Mouse (Mus musculus): ENCODE results near the gene Fmo1.

Fmo1 gene

DNA sequence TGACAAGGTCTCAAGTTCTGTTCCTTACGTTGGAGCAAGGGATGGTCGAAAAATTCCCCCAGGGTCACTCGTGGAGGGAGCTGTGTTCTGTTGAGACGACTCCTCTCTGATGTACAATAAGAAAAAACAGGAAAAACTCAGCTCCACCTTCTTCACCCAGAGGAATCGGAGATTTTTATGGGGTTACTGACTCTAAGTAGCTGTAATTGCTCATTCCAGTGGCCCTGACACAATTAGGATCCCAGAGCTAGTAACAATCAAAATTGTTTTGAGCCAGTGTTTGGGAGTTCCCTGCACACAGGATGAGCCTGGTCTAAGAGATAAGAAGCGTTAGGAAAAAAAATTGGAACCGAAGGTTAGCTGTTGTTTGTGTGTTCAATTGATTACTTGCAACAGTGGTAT, at the start of gene Fmo1:
TSS of gene Fmo1 (minus strand) at position 331 of the 402 bp plus-strand sequence.
- in situ Hi-C loops (cut with MboI; ENCODE audit: low pct_unique_long_range_greater_than_20kb in 1 of 2, low sequenced_read_pairs in 2 of 2, unreplicated experiment in 1 of 2) = no loop called here

DNA sequence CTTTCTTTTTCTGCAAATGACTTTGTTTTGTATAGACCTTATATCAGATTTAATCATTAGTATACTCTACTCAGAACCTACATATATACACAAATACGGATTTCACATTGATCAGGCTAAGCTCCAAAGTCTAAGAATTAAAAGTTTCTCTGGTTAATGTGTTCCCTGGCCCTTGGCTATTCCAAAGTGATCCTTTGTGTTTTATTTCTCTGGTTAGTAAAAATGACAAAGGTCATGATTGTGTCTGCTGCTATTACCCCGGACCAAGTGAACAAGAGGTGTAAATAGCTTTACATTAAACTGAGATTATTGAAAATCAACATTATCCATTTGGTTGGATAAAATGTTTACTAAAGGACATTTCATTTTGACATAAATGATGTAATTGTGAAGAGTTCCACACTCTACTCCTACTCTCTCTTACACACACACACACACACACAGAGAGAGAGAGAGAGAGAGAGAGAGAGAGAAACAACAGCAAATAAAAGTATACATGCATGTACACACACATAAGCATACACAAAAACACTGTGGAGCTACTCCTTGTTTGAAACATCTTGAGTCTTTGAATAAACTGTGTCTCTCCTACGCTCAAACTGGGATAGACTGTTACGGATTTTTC, 48.6 kb upstream of the Fmo1 start:
- in situ Hi-C loops (cut with MboI; ENCODE audit: low pct_unique_long_range_greater_than_20kb in 1 of 2, low sequenced_read_pairs in 2 of 2, unreplicated experiment in 1 of 2) = no loop called here

DNA sequence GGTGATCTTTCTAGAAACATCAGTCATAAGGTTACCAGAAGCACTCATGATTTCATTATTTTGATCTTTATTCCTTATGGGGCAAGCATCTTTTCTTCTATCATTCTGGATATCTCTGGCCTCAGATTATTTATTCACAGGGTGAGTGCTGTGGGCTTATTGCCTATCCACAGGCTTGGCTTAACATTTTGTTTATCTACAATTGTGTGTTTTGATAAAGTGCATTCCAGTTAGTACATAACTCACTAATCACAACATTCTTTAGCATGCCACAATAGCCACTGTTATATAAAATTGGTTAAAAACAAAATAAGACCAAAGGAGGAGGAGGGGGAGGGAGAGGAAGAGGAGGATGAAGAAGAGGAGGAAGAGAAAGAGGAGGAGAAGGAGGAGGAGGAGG, 45.7 kb upstream of the Fmo1 start:
- in situ Hi-C loops (cut with MboI; ENCODE audit: low pct_unique_long_range_greater_than_20kb in 1 of 2, low sequenced_read_pairs in 2 of 2, unreplicated experiment in 1 of 2) = no loop called here

DNA sequence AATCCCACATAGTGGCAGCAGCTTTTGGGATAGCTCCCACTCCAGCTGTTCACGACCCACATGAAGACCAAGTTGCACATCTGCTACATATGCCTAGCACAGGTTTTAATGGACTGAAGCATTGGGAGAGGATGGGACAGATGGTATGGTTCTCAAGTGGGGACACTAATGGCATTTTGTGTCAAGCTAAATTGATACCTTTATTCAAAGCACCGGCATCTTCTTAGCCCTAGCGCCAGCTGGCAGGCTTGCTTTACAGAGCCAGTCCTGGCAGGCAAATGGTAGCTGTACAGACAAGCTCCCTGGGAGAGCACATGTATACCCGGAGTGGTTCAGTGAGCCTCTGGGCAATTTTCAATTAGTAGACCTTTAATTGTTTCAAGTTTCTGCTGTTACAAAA, 35.5 kb upstream of the Fmo1 start:
- in situ Hi-C loops (cut with MboI; ENCODE audit: low pct_unique_long_range_greater_than_20kb in 1 of 2, low sequenced_read_pairs in 2 of 2, unreplicated experiment in 1 of 2) = no loop called here

DNA sequence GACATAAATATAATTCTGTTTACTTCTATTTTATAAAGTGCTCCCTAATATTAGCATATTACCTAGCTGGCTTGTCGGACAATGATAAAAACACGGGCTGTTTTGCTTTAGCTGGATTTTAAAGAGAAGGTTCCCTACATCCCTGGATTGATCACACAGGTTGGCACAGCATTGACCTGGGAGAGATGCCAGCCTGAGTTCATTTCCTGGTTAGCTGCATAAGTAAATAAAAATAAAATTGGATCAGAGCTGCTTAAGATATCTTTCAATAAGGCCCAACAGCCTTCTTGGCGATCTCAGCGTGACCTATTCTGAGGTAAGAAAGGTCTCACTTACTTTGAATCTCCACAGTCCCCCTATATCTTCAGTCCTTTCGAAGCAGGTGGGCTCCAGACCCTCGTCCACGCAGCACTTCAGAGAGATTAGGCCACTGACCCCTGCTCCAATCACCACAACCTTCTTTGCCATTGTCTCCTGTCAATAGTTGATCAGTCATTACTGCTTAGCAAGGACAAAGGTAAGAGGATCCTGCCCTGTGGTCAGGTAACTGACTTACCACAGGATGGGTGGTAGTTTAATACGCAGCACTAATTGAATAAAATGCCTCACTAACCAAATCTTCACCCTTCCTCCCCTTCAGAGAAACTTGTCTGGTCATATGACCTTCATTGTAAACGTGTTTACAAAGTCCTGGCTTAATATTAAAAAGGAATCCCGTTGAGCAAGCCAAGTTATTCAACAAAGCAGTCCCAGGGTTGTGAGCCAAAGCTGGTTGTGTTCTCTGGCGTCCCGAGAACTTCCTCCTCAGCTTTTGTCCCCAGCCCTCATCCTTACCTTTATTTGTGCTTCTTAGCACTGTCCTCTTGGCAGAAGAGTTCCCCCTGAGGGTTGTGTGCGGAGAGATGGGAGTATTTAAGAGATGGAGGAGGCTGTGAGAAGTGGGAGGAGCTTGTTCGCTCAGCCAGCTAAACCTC, 31.7 kb upstream of the Fmo1 start, which contains the start of gene Fmo2:
TSS of gene Fmo2 (minus strand) at position 889 of the 974 bp plus-strand sequence.
- in situ Hi-C loops (cut with MboI; ENCODE audit: low pct_unique_long_range_greater_than_20kb in 1 of 2, low sequenced_read_pairs in 2 of 2, unreplicated experiment in 1 of 2) = loop anchor here (5.0 to 25.0 kb wide), 2 partner anchors 159 to 164 kb away; no protein-coding TSS in a partner anchor

DNA sequence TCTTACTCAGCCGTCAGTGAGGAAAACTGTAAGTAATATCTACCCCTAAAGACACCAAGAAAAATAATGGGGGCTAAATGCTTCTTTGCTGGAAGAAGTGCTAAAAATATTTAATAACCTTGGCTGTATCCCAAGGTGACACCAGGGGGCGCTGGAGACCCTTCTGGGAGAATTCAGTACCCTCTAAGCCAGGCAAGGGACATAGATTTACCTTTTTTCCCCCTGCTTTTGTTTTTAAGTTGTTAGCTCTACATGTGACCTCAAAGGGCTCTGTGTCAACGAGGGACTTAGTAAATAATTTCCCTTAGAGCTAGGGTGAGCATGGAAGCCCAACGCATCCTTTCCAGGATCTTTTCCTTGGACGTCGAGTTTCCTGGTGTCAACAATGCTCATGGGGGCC, 29.5 kb upstream of the Fmo1 start:
- in situ Hi-C loops (cut with MboI; ENCODE audit: low pct_unique_long_range_greater_than_20kb in 1 of 2, low sequenced_read_pairs in 2 of 2, unreplicated experiment in 1 of 2) = loop anchor here (5.0 to 25.0 kb wide), 2 partner anchors 161 to 166 kb away; no protein-coding TSS in a partner anchor

DNA sequence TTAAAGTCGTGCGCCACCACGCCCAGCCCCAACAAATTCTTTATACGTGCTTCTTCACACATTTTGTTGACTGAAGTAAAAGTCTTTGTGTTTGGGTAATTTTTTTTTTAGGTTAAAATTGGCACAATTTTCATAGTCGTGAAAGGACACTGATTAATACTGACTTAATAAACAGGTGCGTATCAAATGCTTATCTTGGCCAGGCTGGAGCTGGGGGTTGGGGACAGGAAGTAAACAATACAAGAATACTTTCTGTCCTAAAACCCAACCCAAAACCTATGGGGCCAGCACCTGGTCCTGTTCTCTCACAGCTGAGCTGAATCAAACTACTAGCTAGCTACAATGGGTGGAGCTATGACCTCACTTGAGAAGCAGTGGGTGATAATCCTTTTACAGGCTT, 26.6 kb upstream of the Fmo1 start:
- in situ Hi-C loops (cut with MboI; ENCODE audit: low pct_unique_long_range_greater_than_20kb in 1 of 2, low sequenced_read_pairs in 2 of 2, unreplicated experiment in 1 of 2) = loop anchor here in 1 of 2 experiments (25.0 kb wide), 1 partner anchor 169 kb away; no protein-coding TSS in a partner anchor

DNA sequence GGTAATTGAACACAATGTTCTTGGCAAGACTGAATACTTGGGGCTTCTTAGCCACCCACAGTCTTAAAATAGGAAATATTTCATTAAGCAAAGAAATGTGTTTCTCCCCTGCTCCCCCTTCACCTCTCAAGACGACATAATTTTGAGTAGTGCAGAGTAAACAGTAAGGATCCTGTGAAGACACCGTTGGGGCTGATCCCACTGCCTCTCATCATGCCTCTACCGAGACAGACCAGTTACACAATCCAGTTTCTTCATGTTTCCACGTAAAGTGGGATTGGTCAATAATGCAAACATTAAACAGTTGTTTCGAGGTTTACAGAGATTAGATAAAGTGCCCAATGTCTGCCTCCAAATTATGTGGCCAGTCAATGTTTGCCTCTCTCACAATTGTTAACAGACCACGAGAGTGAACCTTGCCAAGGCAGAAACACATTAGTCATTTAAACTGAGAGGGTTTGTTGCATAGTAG, 25.6 kb upstream of the Fmo1 start:
- in situ Hi-C loops (cut with MboI; ENCODE audit: low pct_unique_long_range_greater_than_20kb in 1 of 2, low sequenced_read_pairs in 2 of 2, unreplicated experiment in 1 of 2) = loop anchor here in 1 of 2 experiments (25.0 kb wide), 1 partner anchor 170 kb away; no protein-coding TSS in a partner anchor

DNA sequence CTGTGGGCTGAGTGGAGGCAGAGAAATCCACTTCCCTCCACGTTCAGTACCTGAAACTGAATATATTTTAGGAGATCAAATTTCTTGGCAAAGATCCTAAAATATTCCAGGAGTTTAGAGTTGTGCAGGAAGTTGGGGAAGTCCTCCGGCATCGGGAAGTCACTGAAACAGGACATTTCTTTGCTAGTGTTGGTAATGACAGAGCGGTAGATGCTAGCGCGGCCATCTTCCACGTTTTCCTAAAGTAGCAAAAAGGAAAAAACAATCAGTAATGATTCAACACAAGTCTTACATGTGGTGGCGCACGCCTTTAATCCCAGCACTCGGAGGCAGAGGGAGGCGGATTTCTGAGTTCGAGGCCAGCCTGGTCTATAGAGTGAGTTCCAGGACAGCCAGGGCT, 22.2 kb upstream of the Fmo1 start:
- in situ Hi-C loops (cut with MboI; ENCODE audit: low pct_unique_long_range_greater_than_20kb in 1 of 2, low sequenced_read_pairs in 2 of 2, unreplicated experiment in 1 of 2) = loop anchor here in 1 of 2 experiments (25.0 kb wide), 1 partner anchor 174 kb away; no protein-coding TSS in a partner anchor

DNA sequence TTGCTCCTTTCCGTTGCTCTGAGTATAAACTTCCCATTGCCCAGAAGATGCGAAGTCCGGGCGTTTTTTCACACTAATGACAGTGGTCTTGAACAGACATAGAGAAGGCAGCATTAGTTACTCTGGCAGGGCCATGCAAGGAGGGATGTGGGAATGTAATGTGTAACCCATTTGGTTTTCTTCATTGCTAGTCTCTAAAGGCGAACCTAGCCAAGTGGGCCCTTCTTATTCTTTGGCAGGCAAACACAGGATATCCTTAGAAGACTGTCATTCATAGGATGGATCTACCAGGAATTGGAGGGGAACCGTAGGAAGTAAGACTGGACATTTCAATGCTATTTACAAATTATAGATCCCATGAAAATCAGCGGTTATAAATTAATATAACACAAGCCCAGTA, 21.2 kb upstream of the Fmo1 start:
- in situ Hi-C loops (cut with MboI; ENCODE audit: low pct_unique_long_range_greater_than_20kb in 1 of 2, low sequenced_read_pairs in 2 of 2, unreplicated experiment in 1 of 2) = loop anchor here in 1 of 2 experiments (25.0 kb wide), 1 partner anchor 175 kb away; no protein-coding TSS in a partner anchor

DNA sequence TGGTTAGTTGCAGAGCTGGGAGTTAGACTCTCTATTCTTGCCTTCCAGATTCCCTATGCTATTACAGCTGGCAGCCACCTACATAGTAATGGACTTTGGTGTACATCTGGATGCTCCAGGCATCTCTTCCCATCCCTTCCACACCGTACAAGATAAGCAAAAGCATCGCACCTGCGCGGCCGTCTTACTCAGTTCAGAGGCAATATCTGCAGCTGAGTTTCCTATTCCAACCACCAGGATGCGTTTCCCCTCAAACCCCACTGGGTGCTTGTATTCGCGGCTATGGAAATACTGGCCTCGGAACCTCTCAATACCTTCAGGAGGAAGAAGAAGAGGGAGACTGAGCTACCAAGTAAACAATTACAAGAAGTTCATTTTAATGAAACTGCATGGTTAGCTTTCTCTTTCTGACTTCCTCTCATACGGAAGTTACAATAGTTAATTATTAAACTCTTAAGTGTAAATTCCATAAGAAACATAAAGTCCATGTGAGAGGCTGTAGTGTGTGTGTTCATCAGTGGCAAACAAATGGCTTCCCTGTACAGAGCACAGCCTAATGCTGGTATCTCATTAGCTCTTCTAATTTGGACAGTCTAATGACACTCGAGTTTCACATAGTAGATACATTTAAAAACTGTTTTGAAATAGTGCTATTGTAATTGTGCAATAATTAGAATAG, 19.9 kb upstream of the Fmo1 start:
- in situ Hi-C loops (cut with MboI; ENCODE audit: low pct_unique_long_range_greater_than_20kb in 1 of 2, low sequenced_read_pairs in 2 of 2, unreplicated experiment in 1 of 2) = loop anchor here in 1 of 2 experiments (25.0 kb wide), 1 partner anchor 176 kb away; no protein-coding TSS in a partner anchor

DNA sequence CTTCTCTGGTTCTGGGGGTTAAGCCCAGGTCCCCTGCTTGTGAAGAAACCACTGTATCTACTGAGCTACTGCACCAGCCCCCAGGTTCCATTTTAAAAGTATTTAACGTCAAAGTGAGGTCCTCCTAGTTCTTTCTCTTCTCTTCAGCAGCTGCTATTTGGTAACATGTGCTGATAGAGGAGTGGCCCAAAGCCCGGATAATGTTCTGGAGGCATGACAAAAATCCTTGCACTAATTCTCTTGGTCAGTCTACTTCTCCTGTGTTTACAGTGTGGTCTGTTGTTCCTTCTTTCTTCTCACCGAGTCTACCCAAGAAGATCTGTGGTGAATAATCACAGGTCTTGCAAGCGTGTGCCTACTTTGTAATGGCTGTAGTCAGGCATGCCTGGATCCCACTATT, 16.3 kb upstream of the Fmo1 start:
- in situ Hi-C loops (cut with MboI; ENCODE audit: low pct_unique_long_range_greater_than_20kb in 1 of 2, low sequenced_read_pairs in 2 of 2, unreplicated experiment in 1 of 2) = loop anchor here in 1 of 2 experiments (25.0 kb wide), 1 partner anchor 180 kb away; no protein-coding TSS in a partner anchor

DNA sequence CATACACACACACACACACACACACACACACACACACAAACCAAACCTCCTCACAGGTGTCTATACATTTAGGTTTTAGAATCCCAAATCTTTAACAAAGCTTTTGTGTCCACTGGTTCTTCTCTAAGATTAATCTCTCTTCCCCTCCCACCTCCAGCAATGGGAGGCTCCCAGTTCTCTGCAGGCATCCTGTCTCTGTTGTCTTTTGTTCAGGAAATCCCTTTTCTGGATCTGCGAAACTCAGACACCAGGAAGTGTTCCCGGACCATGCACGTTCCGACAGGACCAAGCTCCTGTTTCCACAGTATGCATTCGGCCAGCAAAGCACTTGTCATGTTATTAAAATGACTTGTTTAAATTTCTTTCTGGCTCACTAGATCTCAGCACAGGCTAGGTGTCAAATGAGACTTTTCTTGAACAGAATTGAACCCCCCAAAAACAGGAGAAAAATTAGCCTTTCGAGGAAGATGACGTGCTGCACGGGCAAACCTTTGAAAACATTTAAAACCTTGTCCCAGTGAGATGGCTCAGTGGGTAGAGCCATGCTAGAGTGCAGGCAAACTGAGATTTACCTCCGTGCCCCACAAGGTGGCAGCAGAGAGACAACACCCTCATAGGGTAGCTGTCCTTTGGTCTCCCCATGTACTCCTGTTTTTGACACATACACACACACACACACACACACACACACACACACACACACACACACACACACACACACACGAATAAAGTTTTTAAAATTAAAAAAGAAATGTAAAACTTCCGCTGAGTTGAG, 13.4 kb upstream of the Fmo1 start:
- in situ Hi-C loops (cut with MboI; ENCODE audit: low pct_unique_long_range_greater_than_20kb in 1 of 2, low sequenced_read_pairs in 2 of 2, unreplicated experiment in 1 of 2) = loop anchor here in 1 of 2 experiments (25.0 kb wide), 1 partner anchor 183 kb away; no protein-coding TSS in a partner anchor

DNA sequence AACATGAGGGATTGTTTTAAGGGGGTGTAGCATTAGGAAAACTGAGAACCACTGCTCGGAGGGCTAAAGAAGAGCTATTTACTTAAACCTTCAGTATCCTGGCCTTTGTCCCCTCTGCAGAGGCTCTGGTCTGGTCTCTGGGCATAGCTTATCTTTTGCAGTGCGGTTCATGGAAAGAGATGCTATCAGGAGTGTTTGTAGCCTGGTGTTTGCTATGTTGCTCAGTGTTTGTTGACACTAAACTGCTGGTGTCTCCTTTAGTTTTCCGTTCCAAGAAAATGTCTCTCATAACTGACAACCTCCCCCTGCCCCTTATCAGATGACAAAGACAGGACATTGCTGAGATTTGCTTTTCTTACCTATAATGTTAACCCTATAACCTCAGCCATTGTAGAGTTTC, 8.7 kb upstream of the Fmo1 start:
- in situ Hi-C loops (cut with MboI; ENCODE audit: low pct_unique_long_range_greater_than_20kb in 1 of 2, low sequenced_read_pairs in 2 of 2, unreplicated experiment in 1 of 2) = loop anchor here in 1 of 2 experiments (25.0 kb wide), 1 partner anchor 187 kb away; no protein-coding TSS in a partner anchor

DNA sequence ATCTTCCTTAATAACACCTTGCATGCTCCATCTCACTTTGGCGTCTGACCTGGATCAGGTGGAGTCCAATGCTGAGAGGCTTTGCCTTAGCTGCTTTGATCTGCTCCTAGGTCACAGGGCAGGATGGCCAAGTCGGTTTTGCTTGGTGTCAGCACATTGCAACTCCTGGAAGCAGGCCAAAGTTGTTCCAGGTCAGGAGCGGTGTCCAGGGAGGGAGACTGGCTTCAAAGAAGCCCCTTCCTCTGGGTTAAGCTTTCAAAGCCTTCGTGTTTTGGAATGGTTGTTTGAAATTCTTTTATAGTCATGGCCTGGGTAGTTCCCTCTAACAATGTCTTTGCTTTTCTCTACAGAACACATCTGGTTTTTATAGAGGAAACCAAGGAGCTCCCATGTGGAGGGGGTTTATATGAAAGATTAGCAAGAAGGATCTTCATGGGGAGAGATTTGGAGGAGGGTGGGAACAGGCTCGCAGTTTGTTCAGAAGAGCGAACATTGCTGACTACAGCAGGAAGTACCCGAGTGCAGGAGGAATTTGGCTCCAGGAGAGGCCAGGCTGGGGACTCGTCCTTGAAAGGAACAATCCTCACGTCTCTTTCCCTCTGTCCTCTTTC, 5.4 kb upstream of the Fmo1 start:
- in situ Hi-C loops (cut with MboI; ENCODE audit: low pct_unique_long_range_greater_than_20kb in 1 of 2, low sequenced_read_pairs in 2 of 2, unreplicated experiment in 1 of 2) = no loop called here

DNA sequence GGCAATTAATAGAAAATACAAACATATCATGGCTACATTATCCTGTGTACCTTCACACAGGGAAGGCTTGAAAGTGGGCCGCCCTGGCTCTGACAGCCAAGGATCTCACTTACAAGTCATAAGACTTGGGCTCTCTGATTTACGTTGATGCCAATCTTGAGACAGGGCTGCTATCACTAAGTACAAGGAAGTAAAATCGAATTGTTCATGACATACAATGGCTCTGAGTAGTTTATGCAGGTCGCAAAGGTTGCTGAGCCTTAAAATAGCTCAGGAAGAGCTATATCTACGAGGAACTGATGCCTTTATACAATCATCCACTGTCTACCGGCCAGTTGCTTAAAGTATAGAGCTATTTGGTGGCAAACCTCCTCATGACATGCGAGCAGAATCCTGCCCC, 4.6 kb upstream of the Fmo1 start:
- in situ Hi-C loops (cut with MboI; ENCODE audit: low pct_unique_long_range_greater_than_20kb in 1 of 2, low sequenced_read_pairs in 2 of 2, unreplicated experiment in 1 of 2) = no loop called here

DNA sequence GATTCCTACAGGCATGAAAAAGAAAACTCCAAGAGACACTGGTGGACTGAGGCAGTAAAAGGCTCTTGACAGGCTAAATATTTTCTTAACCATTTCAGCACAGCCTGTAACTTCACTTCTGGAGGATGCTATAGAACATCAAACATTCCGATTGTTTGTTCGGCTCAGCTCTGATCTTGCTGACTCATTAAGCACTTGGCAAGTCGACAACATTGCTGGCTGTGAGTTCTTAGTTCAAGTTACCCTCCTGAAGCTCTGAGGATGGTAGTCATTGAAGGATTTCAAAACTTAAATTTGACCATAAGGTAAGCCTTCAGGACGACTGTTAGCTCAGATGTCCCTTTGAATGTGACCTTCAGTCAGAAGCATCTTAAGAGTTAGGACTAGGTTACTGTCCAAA, 986 bp upstream of the Fmo1 start:
- in situ Hi-C loops (cut with MboI; ENCODE audit: low pct_unique_long_range_greater_than_20kb in 1 of 2, low sequenced_read_pairs in 2 of 2, unreplicated experiment in 1 of 2) = no loop called here
